Mouse (Mus musculus) hematopoietic stem cell, adult 5-6 weeks (primary cell): Measurements from ENCODE around the gene 9930111J21Rik1. TPM values are rescaled to one million over a fixed set of nuclear protein-coding genes. Genes with fewer than 3 reads are reported as not detected.
"Not testable (repeated sequence)": the region's sequence is repeated elsewhere in the genome, so short reads cannot be mapped to it uniquely, and the experiment has no call there.

Source experiments
- ATAC-seq, 2 experiments: fragments of 125-278 bp in 1 of 2; replicated peaks in 1 of 2; 2 replicates each; pipeline ENCODE4 v1.8.0; 2016 to 2017; ENCODE audit warnings: inconsistent platforms in 2 of 2, mild to moderate bottlenecking in 2 of 2, moderate number of reproducible peaks in 2 of 2, low read depth in 1 of 2, moderate TSS enrichment in 1 of 2; ENCODE audit not compliant: low FRiP score in 2 of 2, poor library complexity in 2 of 2, severe bottlenecking in 2 of 2, insufficient read depth in 1 of 2, low TSS enrichment in 1 of 2
- total RNA-seq: library from RNA; stranded (forward); fragments of 172-1452, 232-1000 nt; gene quantifications from 2 replicates; pipeline ENCODE4 v1.2.3, GENCODE M21; 2017

9930111J21Rik1 gene
- total RNA-seq, 1 experiment from 2014 or later = 23.8 TPM

DNA sequence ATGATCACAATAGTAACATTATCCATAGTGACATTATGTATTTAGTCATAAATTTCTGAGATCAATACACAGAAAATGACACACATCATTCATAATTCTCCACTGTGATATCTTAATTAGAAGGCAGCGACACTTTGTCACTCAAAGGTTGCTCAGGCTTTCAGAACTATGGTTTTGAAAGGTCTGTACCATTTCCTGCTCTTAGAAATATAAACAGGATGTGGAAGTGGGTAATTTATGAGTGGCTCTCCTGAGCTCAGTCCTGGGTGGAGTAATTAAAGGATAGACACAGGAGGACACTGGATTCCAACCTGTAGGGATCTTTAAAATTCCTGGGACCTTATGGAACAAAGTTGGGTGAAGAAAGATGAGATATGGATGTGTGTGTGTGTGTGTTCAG lies 45.8 kb downstream of the 9930111J21Rik1 start:
- peak in 1 of 2 experiments; percentile 29; a peak in 1 of 4 replicates for ATAC-seq

- not testable (repeated sequence) for ATAC-seq
These were observed 51.1 kb downstream of the 9930111J21Rik1 start for GRCm38 (mm10) chr11:48928068-48928467.

GRCm38 (mm10) chr11:48926437-48926836 lies 52.8 kb downstream of the 9930111J21Rik1 start:
- ATAC-seq = not testable (repeated sequence)

DNA sequence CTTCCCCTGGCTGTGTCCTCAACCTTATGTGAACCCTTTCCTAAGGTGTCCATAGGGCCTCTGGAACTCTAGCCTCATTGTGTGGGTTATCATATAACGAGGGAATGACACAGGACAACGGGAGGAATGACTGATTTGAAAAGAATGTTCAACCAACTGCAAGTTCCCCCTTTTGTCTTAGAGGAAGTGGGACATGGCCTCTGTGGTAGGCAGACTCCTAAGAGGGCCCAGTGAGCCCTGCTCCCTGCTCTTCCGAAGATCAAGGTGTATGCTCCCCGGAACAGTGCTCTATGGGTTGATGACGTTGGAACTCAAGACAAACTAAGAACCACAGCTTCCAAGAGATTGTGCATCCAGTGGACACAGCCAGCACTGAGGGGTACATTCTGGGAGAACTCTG lies 55.4 kb downstream of the 9930111J21Rik1 start:
- ATAC-seq = peak; percentile 48 to 61; a peak in 3 of 4 replicates

DNA sequence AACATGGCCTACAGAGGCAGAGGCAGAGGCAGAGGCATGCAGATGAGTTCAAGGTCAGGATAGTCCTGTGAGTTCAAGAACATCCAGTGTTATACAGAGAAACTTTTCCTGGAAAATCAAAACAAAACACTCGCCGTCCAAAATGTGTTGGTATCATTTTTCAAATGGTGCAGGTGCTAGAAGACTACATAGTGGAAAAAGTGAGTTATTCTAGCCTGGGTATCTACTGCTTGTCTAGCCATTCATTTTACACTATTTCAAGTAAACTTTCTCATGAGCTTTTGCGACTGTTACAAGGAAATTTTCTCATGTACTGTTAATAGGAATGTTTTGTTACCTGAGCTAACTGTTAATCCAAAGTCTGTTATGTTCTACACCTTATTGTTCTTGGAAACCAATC lies 60.8 kb downstream of the 9930111J21Rik1 start:
- ATAC-seq = no peak

GRCm38 (mm10) chr11:48913611-48914010 lies 65.6 kb downstream of the 9930111J21Rik1 start:
- no peak for ATAC-seq

DNA sequence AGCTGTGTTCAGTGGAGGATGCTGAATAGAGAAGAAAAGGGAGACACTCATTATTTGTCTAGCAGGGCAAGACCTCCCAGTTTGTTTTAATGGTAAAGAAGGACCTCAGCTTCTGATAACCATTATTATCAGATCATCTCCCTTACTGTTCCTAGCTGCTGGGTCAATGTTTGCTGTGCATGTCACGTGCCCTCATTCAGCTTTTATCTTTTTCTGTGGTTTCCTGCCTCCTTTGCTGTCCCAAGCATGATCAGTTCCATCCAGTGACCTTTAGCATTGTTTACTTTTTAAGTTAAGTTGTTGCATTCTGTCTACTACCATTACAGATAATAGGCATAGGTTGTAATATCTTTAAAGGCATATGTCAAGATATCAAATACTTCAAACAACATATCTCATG lies 70.7 kb downstream of the 9930111J21Rik1 start:
- ATAC-seq = no peak

GRCm38 (mm10) chr11:48902021-48902420 lies 77.2 kb downstream of the 9930111J21Rik1 start, which contains the start of gene Gm5431:
Gene Gm5431, minus strand, starts transcription at chr11:48902214.
- no peak for ATAC-seq

DNA sequence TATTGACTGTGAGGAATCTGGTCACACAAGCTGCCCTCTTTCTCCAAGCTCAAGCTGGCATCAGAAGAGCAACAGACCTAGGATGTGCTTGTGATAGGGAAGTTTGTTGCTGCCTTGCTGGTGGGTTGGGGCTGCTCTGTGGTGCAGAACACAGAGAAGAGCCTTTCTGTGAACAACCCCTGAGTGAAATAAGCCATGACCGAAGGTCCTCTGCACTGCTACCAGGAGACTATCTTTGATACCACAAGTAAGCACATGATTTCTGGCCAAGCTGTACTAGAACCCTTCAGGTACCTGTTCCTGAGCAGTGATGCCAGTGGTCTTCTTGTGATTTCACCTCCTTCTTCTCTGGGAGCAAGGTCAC lies 77.6 kb downstream of the 9930111J21Rik1 start:
- ATAC-seq = not testable (repeated sequence)

DNA sequence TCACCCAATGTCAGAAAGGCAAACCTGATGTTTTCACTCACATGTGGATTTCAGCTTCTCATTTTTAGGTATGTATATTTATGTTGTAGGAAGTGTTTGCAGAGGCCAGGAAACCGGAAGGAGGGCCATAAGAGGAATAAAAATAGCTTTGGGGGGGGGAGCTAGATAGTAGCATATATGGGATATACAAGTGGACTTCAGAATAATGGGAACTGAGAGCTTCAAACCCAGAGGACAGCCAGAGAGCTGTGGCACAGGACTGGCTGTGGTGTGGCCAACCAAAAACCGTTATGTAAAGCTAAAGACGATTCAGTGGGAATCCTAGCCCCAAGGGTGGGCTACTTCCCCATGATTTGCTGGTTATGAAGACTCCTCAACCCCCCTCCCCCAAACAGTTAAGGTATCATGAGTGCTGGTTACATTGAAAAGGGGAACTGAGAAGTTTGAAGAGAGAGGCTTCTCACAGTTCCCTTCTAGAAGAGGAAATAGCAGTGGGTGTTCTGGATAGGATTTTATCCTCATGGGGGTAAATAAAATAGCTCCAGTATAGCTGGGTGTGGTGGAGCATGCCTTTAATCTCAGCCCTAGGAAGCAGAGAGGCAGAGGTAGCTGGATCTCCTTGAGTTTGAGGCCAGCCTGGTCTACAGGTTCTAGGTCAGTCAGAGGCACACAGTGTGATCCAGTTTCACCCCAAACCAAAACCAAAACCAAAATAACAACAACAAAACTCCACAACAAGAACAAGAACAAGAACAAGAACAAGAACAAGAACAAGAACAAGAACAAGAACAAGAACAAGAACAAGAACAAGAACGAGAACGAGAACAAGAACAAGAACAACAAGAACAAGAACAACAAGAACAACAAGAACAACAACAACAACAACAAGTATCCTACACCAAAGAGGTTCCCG lies 78.3 kb downstream of the 9930111J21Rik1 start:
- peak; percentile 92 to 93 for ATAC-seq

DNA sequence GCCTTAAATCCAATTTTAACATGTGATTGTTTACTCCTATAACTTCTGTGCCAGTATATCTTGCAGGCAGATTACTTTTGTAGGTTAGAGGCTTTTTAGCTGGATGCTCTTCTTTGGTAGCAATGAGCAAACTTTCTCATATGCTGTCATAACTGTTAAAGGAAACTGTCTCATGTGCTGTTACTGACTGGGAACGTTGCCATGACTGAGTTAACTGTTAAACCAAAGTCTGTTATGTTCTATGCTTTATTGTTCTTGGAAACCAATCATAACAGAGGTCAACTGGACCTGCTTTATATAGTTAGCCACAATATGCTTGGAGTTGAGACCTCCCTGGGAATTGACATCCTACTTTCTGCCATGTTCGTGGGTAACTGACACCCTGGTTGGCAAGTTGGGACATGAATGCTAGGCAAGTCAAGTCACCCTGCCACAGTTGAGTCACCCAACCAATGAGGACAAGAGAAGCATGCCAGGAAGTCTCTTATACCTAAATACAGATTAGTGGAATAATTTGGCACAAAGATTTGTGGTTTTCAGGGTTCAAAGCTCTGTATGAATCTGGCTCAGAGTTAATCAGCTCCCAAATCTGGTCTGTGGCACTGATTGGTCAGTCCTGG lies 80.3 kb downstream of the 9930111J21Rik1 start:
- ATAC-seq = no peak

Other genes starting within 250 kb of the 9930111J21Rik1 start
- gene Rack1, start 179.1 kb downstream of the 9930111J21Rik1 start, total RNA-seq = 1,452 and 1,675 TPM in 2 replicates
- gene Trim41, start 162.0 kb downstream of the 9930111J21Rik1 start, total RNA-seq = 54.7 and 74.2 TPM in 2 replicates
- gene Trim7, start 153.3 kb downstream of the 9930111J21Rik1 start, total RNA-seq = 0.19 and 4.3 TPM in 2 replicates
- 19.9 and 23.2 TPM in 2 replicates for gene Gm12184, start 152.7 kb downstream of the 9930111J21Rik1 start, total RNA-seq
- 85.2 and 86.7 TPM in 2 replicates for gene Irgm1, start 107.7 kb downstream of the 9930111J21Rik1 start, total RNA-seq
- gene Gm5431, start 77.2 kb downstream of the 9930111J21Rik1 start, total RNA-seq = 0.84 and 1.6 TPM in 2 replicates
- 18.5 and 32.5 TPM in 2 replicates for gene Psme2b, start 33.2 kb downstream of the 9930111J21Rik1 start, total RNA-seq
- 3.4 and 4.8 TPM in 2 replicates for gene Olfr56, start 509 bp downstream of the 9930111J21Rik1 start, total RNA-seq
- 39.1 and 57.5 TPM in 2 replicates for gene Gm12185, start 12.8 kb upstream of the 9930111J21Rik1 start, total RNA-seq
- gene Tgtp1, start 14.8 kb upstream of the 9930111J21Rik1 start, total RNA-seq = 118 TPM in 2 replicates
- gene 9930111J21Rik2, start 71.8 kb upstream of the 9930111J21Rik1 start, total RNA-seq = 35.6 and 56.0 TPM in 2 replicates
- 551 and 622 TPM in 2 replicates for gene Tgtp2, start 84.8 kb upstream of the 9930111J21Rik1 start, total RNA-seq
- gene Ifi47, start 97.2 kb upstream of the 9930111J21Rik1 start, total RNA-seq = 57.2 and 82.0 TPM in 2 replicates
- gene Olfr1396, start 135.5 kb upstream of the 9930111J21Rik1 start, total RNA-seq = not detected in 2 replicates
- not detected in 2 replicates for gene Olfr1395, start 162.9 kb upstream of the 9930111J21Rik1 start, total RNA-seq
- not detected in 2 replicates for gene Olfr1394, start 175.0 kb upstream of the 9930111J21Rik1 start, total RNA-seq
- 6.8 and 8.8 TPM in 2 replicates for gene Btnl9, start 207.8 kb upstream of the 9930111J21Rik1 start, total RNA-seq
- gene Zfp62, start 223.9 kb upstream of the 9930111J21Rik1 start, total RNA-seq = 144 and 155 TPM in 2 replicates